Mouse (Mus musculus): Measurements from ENCODE around the gene Chd3. TPM values are rescaled to one million over a fixed set of nuclear protein-coding genes. Genes with fewer than 3 reads are reported as not detected.

Chd3 gene
- total RNA-seq, 2 experiments from 2014 or later, result 552 to 572 TPM

- intact Hi-C loops (cut with DNase I), result no loop called here
These were observed 1.4 kb downstream of the Chd3 start for GRCm38 (mm10) chr11:69367616-69368355.

GRCm38 (mm10) chr11:69366855-69367615 lies 2.2 kb downstream of the Chd3 start:
- intact Hi-C loops (cut with DNase I), result no loop called here
- DNase-seq, result no peak

More at GRCm38 (mm10) chr11:69367616-69368355, 1.4 kb downstream of the Chd3 start:
- DNase-seq, result no peak

GRCm38 (mm10) chr11:69366157-69366854 lies 2.9 kb downstream of the Chd3 start:
- intact Hi-C loops (cut with DNase I), result no loop called here
- peak; percentile 98 for DNase-seq

- DNase-seq, result no peak
- intact Hi-C loops (cut with DNase I), result no loop called here
These were observed 3.5 kb downstream of the Chd3 start for GRCm38 (mm10) chr11:69365722-69366121.

- intact Hi-C loops (cut with DNase I), result no loop called here
These were observed 4.3 kb downstream of the Chd3 start for GRCm38 (mm10) chr11:69364910-69365309.

GRCm38 (mm10) chr11:69364376-69364775 lies 4.8 kb downstream of the Chd3 start:
- intact Hi-C loops (cut with DNase I), result no loop called here
- no peak for DNase-seq

More at GRCm38 (mm10) chr11:69364910-69365309, 4.3 kb downstream of the Chd3 start:
- DNase-seq, result peak; percentile 99

- no peak for DNase-seq
- intact Hi-C loops (cut with DNase I), result no loop called here
These were observed 6.7 kb downstream of the Chd3 start for GRCm38 (mm10) chr11:69362479-69362878.

- intact Hi-C loops (cut with DNase I), result no loop called here
- peak; percentile 44 for DNase-seq
These were observed 7.2 kb downstream of the Chd3 start for GRCm38 (mm10) chr11:69362021-69362420.

- intact Hi-C loops (cut with DNase I), result no loop called here
- no peak for DNase-seq
These were observed 11.5 kb downstream of the Chd3 start for GRCm38 (mm10) chr11:69357690-69358089.

- no peak for DNase-seq
- intact Hi-C loops (cut with DNase I), result no loop called here
These were observed 12.7 kb downstream of the Chd3 start for GRCm38 (mm10) chr11:69356544-69356943.

- intact Hi-C loops (cut with DNase I), result no loop called here
- DNase-seq, result no peak
These were observed 22.8 kb downstream of the Chd3 start for GRCm38 (mm10) chr11:69346441-69346840.

GRCm38 (mm10) chr11:69340161-69341131 lies 28.8 kb downstream of the Chd3 start, which contains the start of gene Rnf227:
Gene Rnf227 (plus strand): TSS chr11:69340461.
- intact Hi-C loops (cut with DNase I), result no loop called here
- peak; percentile 82 for DNase-seq

- intact Hi-C loops (cut with DNase I), result no loop called here
- no peak for DNase-seq
These were observed 34.4 kb downstream of the Chd3 start for GRCm38 (mm10) chr11:69334796-69335195.

GRCm38 (mm10) chr11:69333922-69334321 lies 35.3 kb downstream of the Chd3 start:
- DNase-seq, result no peak
- intact Hi-C loops (cut with DNase I), result no loop called here

GRCm38 (mm10) chr11:69332713-69333253 lies 36.4 kb downstream of the Chd3 start:
- no peak for DNase-seq
- intact Hi-C loops (cut with DNase I), result no loop called here

GRCm38 (mm10) chr11:69331929-69332405 lies 37.2 kb downstream of the Chd3 start:
- peak; percentile 77 for DNase-seq
- intact Hi-C loops (cut with DNase I), result no loop called here

- DNase-seq, result no peak
- intact Hi-C loops (cut with DNase I), result no loop called here
These were observed 38.1 kb downstream of the Chd3 start for GRCm38 (mm10) chr11:69331152-69331551.

GRCm38 (mm10) chr11:69328517-69328916 lies 40.7 kb downstream of the Chd3 start:
- intact Hi-C loops (cut with DNase I), result no loop called here
- DNase-seq, result no peak

GRCm38 (mm10) chr11:69327648-69328047 lies 41.6 kb downstream of the Chd3 start:
- DNase-seq, result no peak
- intact Hi-C loops (cut with DNase I), result no loop called here

- intact Hi-C loops (cut with DNase I), result no loop called here
- DNase-seq, result no peak
These were observed 42.1 kb downstream of the Chd3 start for GRCm38 (mm10) chr11:69327157-69327442.

Data from left cerebral cortex, postnatal 4 days (tissue).